Mouse (Mus musculus) limb, embryonic 11.5 days (tissue): ENCODE measurements at regions not wholly inside any gene's neighbourhood (a gene's known extent, or its start where the extent isn't known, plus 50 kb on each side); places are given as distances from the start of the nearest gene placed in this dataset.
"Not testable (repeated sequence)": the region's sequence is repeated elsewhere in the genome, so short reads cannot be mapped to it uniquely, and the experiment has no call there.

Experiments
- ATAC-seq: fragments of 200-750 bp; cut with Nextera tagmentation; 2 replicates; pipeline ENCODE4 v1.8.0; 2017; ENCODE audit warnings: low read depth; ENCODE audit not compliant: insufficient number of reproducible peaks, low FRiP score, low TSS enrichment
- DNase-seq: peaks from one replicate; pipeline ENCODE4 v3.0.0-alpha.2; 2015; ENCODE audit warnings: low spot score
- H3K27ac ChIP-seq: fragments of 300-500 bp; sonication (generic); replicated peaks from 2 replicates; pipeline ENCODE4 v1.5.1; 2014; ENCODE audit warnings: low read depth, mild to moderate bottlenecking, low read length
- H3K27me3 ChIP-seq: fragments of 300-500 bp; sonication (generic); 2 replicates; pipeline ENCODE4 v1.6.1; 2014; ENCODE audit warnings: mild to moderate bottlenecking, low read length, mixed read lengths; ENCODE audit not compliant: control insufficient read depth, insufficient read depth
- H3K36me3 ChIP-seq: fragments of 300-500 bp; sonication (generic); 2 replicates; pipeline ENCODE4 v1.6.1; 2014; ENCODE audit warnings: mild to moderate bottlenecking, low read length, moderate library complexity, mixed read lengths; ENCODE audit not compliant: control insufficient read depth, insufficient read depth
- H3K4me1 ChIP-seq: fragments of 300-500 bp; sonication (generic); 2 replicates; pipeline ENCODE4 v1.6.1; 2014; ENCODE audit warnings: low read length, mixed read lengths; ENCODE audit not compliant: control insufficient read depth, insufficient read depth
- H3K4me2 ChIP-seq: fragments of 300-500 bp; sonication (generic); 2 replicates; pipeline ENCODE4 v1.6.1; 2014; ENCODE audit warnings: low read depth, mild to moderate bottlenecking, moderate library complexity; ENCODE audit not compliant: severe bottlenecking
- H3K4me3 ChIP-seq: fragments of 300-500 bp; sonication (generic); 2 replicates; pipeline ENCODE4 v1.5.1; 2014; ENCODE audit warnings: low read depth, low read length
- H3K9ac ChIP-seq: fragments of 300-500 bp; sonication (generic); 2 replicates; pipeline ENCODE4 v1.6.1; 2014; ENCODE audit warnings: mild to moderate bottlenecking, low read length
- H3K9me3 ChIP-seq: fragments of 300-500 bp; sonication (generic); 2 replicates; pipeline ENCODE4 v1.6.1; 2016; ENCODE audit warnings: low read length; ENCODE audit not compliant: control insufficient read depth
- whole genome bisulfite sequencing: fragments of 180-500 bp; shearing (Covaris S2); extraction: QIAGEN DNeasy Blood & Tissue Kit; methylation state at CpG from one replicate; pipeline ENCODE4 v1.1.7; 2014; 5-methylcytosine and 5-hydroxymethylcytosine counted together

GRCm38 (mm10) chr12:64788761-64789160 is 128.9 kb upstream of the Gm527 start:
- H3K27ac ChIP-seq = no peak overlapping the region
- no peak overlapping the region for H3K9ac ChIP-seq
- H3K9me3 ChIP-seq = no peaks in the 10 kb centered on the region
- no peaks in the 10 kb centered on the region for H3K36me3 ChIP-seq
- no peaks in the 10 kb centered on the region for H3K4me1 ChIP-seq
- ATAC-seq (no peak), DNase-seq (no peak)
- WGBS = 85% methylated on average over 3 of the region's 3 CpGs
- no peak overlapping the region for H3K4me3 ChIP-seq
- H3K4me2 ChIP-seq = no peak overlapping the region
- H3K27me3 ChIP-seq = no peaks in the 10 kb centered on the region

GRCm38 (mm10) chr12:64808492-64808891 is 109.2 kb upstream of the Gm527 start:
- not testable (repeated sequence) for DNase-seq, H3K4me1 ChIP-seq, H3K4me3 ChIP-seq, H3K9me3 ChIP-seq, H3K27me3 ChIP-seq, H3K9ac ChIP-seq, H3K36me3 ChIP-seq, H3K27ac ChIP-seq, H3K4me2 ChIP-seq, ATAC-seq
- WGBS = 27% methylated on average over 2 of the region's 2 CpGs

- ATAC-seq (no peak), DNase-seq (no peak)
- WGBS = 25% methylated on average over 1 of the region's 1 CpGs
- Histone ChIP-seq H3K4me2 (no peak overlapping the region), H3K36me3 (no peaks in the 10 kb centered on the region), H3K27me3 (no peaks in the 10 kb centered on the region), H3K4me1 (no peaks in the 10 kb centered on the region), H3K9ac (no peak overlapping the region), H3K9me3 (no peaks in the 10 kb centered on the region), H3K4me3 (no peak overlapping the region), H3K27ac (no peak overlapping the region)
Measured at GRCm38 (mm10) chr12:64810081-64810480, 107.6 kb upstream of the Gm527 start.

- H3K9ac ChIP-seq = no peak overlapping the region
- H3K9me3 ChIP-seq = no peaks in the 10 kb centered on the region
- H3K36me3 ChIP-seq = no peaks in the 10 kb centered on the region
- DNase-seq (no peak), ATAC-seq (no peak)
- 82% methylated on average over 6 of the region's 6 CpGs for WGBS
- no peaks in the 10 kb centered on the region for H3K27me3 ChIP-seq
- no peaks in the 10 kb centered on the region for H3K4me1 ChIP-seq
- no peak overlapping the region for H3K4me2 ChIP-seq
- no peak overlapping the region for H3K4me3 ChIP-seq
- no peak overlapping the region for H3K27ac ChIP-seq
Measured at GRCm38 (mm10) chr12:64815871-64816270, 101.8 kb upstream of the Gm527 start.

- H3K9ac ChIP-seq = no peak overlapping the region
- H3K9me3 ChIP-seq = no peaks in the 10 kb centered on the region
- no peak overlapping the region for H3K4me2 ChIP-seq
- H3K4me1 ChIP-seq = no peaks in the 10 kb centered on the region
- H3K27me3 ChIP-seq = no peaks in the 10 kb centered on the region
- DNase-seq = peak; percentile 64
- no peak overlapping the region for H3K27ac ChIP-seq
- H3K36me3 ChIP-seq = no peaks in the 10 kb centered on the region
- no peak for ATAC-seq
- no peak overlapping the region for H3K4me3 ChIP-seq
- WGBS = 58% methylated on average over 9 of the region's 9 CpGs
Measured at GRCm38 (mm10) chr12:64817056-64817810, 100.5 kb upstream of the Gm527 start.

- Histone ChIP-seq H3K9me3 (no peaks in the 10 kb centered on the region), H3K27me3 (no peaks in the 10 kb centered on the region), H3K4me3 (no peak overlapping the region), H3K27ac (no peak overlapping the region), H3K4me1 (no peaks in the 10 kb centered on the region), H3K9ac (no peak overlapping the region), H3K4me2 (no peak overlapping the region), H3K36me3 (no peaks in the 10 kb centered on the region)
- ATAC-seq (no peak), DNase-seq (no peak)
- 88% methylated on average over 5 of the region's 5 CpGs for WGBS
Measured at GRCm38 (mm10) chr12:64820722-64821121, 97.0 kb upstream of the Gm527 start.

GRCm38 (mm10) chr12:64829662-64830249 is 88.0 kb upstream of the Gm527 start:
- Histone ChIP-seq H3K4me3 (no peak overlapping the region), H3K4me2 (no peak overlapping the region), H3K4me1 (no peaks in the 10 kb centered on the region), H3K36me3 (no peaks in the 10 kb centered on the region), H3K27me3 (no peaks in the 10 kb centered on the region), H3K9me3 (no peaks in the 10 kb centered on the region), H3K9ac (no peak overlapping the region), H3K27ac (no peak overlapping the region)
- DNase-seq (no peak), ATAC-seq (no peak)
- 8% methylated on average over 1 of the region's 1 CpGs for WGBS

GRCm38 (mm10) chr12:64832313-64833151 is 85.2 kb upstream of the Gm527 start:
- Histone ChIP-seq H3K27me3 (no peaks in the 10 kb centered on the region), H3K27ac (no peak overlapping the region), H3K9me3 (no peaks in the 10 kb centered on the region), H3K9ac (no peak overlapping the region), H3K4me2 (no peak overlapping the region), H3K4me1 (no peaks in the 10 kb centered on the region), H3K4me3 (no peak overlapping the region), H3K36me3 (no peaks in the 10 kb centered on the region)
- peak; percentile 32 for DNase-seq
- 61% methylated on average over 9 of the region's 9 CpGs for WGBS
- ATAC-seq = peak; percentile 54; the same call in 1 of the 2 replicates
